Comparison of ENCODE assay signal across 8 mouse cellular contexts in genomic region chr15:78257326-78258050, GRCm38 (mm10). TPM values are rescaled to one million over a fixed set of nuclear protein-coding genes. Genes with fewer than 3 reads are reported as not detected.
A peak's percentile ranks its signal among the peaks of the same experiment; 100 is the strongest.
DNase-seq lines count a peak whose midpoint lies in the region; ATAC-seq and TF ChIP-seq lines count a peak whose summit lies in the region.
"Had no signal": no experiment of that assay in that cellular context is flagged by ENCODE, and none has a peak within 500 bp of the region (broad histone marks: within the 10 kb centered on the region; RNA-seq: fewer than 3 reads in every experiment).

No protein-coding gene starts in this region.

- TF ChIP-seq EP300 in ES-Bruce4 (IDR thresholded peaks at IDR 0.05; ENCODE audit: insufficient read depth, low read depth, low read length) = no peak

- peak; percentile 79 for DNase-seq in ZHBTc4 (ENCODE audit: low read depth, low spot score)
- peak; percentile 77 to 79 for DNase-seq in layer of hippocampus, postnatal 10 days (ENCODE audit: low spot score in 2 of 2)
- DNase-seq in lung, postnatal 25 days (ENCODE audit: low spot score) = peak; percentile 51
- DNase-seq in right cerebral cortex, postnatal 25 days = peak; percentile 46

- no peak overlapping the region for H3K4me3 ChIP-seq in ES-Bruce4 (ENCODE audit: low read depth, low read length)
- H3K4me3 ChIP-seq in cortical plate, adult 2 months (ENCODE audit: insufficient read depth, low read length) = no peak overlapping the region
- H3K4me3 ChIP-seq in heart, embryonic 12.5 days = no peak overlapping the region
- H3K4me3 ChIP-seq: limb, embryonic 13.5 days had no signal

- peak; percentile 23; the same call in 1 of the 2 replicates for ATAC-seq in heart, embryonic 12.5 days (ENCODE audit: insufficient number of reproducible peaks, low FRiP score)

- no peaks in the 10 kb centered on the region for H3K36me3 ChIP-seq in ES-Bruce4 (ENCODE audit: control insufficient read depth, insufficient read depth, low read length, poor library complexity, severe bottlenecking)
- H3K36me3 ChIP-seq in heart, embryonic 12.5 days = no peaks in the 10 kb centered on the region
- H3K36me3 ChIP-seq: limb, embryonic 13.5 days had no signal

- H3K9me3 ChIP-seq in ES-Bruce4 (replicated peaks; ENCODE audit: control insufficient read depth, insufficient read depth, low read length, poor library complexity, severe bottlenecking) = no peaks in the 10 kb centered on the region
- no peaks in the 10 kb centered on the region for H3K9me3 ChIP-seq in heart, embryonic 12.5 days (replicated peaks)
- H3K9me3 ChIP-seq: limb, embryonic 13.5 days had no signal

- TF ChIP-seq POLR2A in ES-Bruce4 (IDR thresholded peaks at IDR 0.05; ENCODE audit: insufficient read depth, low read length) = no peak
- no peak for TF ChIP-seq POLR2A in cortical plate, adult 2 months (IDR thresholded peaks at IDR 0.05; ENCODE audit: extremely low read depth, insufficient read depth, low read length)

- H3K27me3 ChIP-seq in ES-Bruce4 (ENCODE audit: control insufficient read depth, insufficient read depth, low read length, poor library complexity, severe bottlenecking) = no peaks in the 10 kb centered on the region
- H3K27me3 ChIP-seq in heart, embryonic 12.5 days (replicated peaks) = peaks cover 28% of the 10 kb centered on the region

- peak; percentile 61 for TF ChIP-seq CTCF in ES-Bruce4 (IDR thresholded peaks at IDR 0.05; ENCODE audit: low read depth, low read length)
- peak; percentile 97 for TF ChIP-seq CTCF in cortical plate, adult 2 months (IDR thresholded peaks at IDR 0.05; ENCODE audit: extremely low read depth, insufficient read depth, low read length)

- H3K4me1 ChIP-seq in ES-Bruce4 (ENCODE audit: control insufficient read depth, insufficient read depth, low read length) = no peaks in the 10 kb centered on the region
- H3K4me1 ChIP-seq in cortical plate, adult 2 months (ENCODE audit: control insufficient read depth, insufficient read depth, low read length) = no peaks in the 10 kb centered on the region
- H3K4me1 ChIP-seq in heart, embryonic 12.5 days (replicated peaks) = peaks cover 10% of the 10 kb centered on the region
- H3K4me1 ChIP-seq: limb, embryonic 13.5 days had no signal

- 33% methylated on average over 7 of the region's 7 CpGs for WGBS in heart, embryonic 12.5 days

- no peak overlapping the region for H3K9ac ChIP-seq in ES-Bruce4 (ENCODE audit: low read depth, poor library complexity, severe bottlenecking)
- no peak overlapping the region for H3K9ac ChIP-seq in heart, embryonic 12.5 days
- H3K9ac ChIP-seq: limb, embryonic 13.5 days had no signal

- no peak overlapping the region for H3K4me2 ChIP-seq in heart, embryonic 12.5 days
- H3K4me2 ChIP-seq: limb, embryonic 13.5 days had no signal

- no peak overlapping the region for H3K27ac ChIP-seq in ES-Bruce4 (ENCODE audit: insufficient read depth, low read length)
- H3K27ac ChIP-seq in cortical plate, adult 2 months (ENCODE audit: insufficient read depth, low read length) = no peak overlapping the region
- H3K27ac ChIP-seq in heart, embryonic 12.5 days (ENCODE audit: poor library complexity, severe bottlenecking) = 0 out of 2 replicates have a peak overlapping the region, but pooled peaks have one; percentile 45
- H3K27ac ChIP-seq: limb, embryonic 13.5 days had no signal

RNA-seq across cellular contexts. Expression of gene Ncf4, which starts 12.9 kb away (rescaled TPM):
- not detected in 2 replicates for polyA plus RNA-seq in ES-Bruce4 (2011; ENCODE audit: insufficient read depth, insufficient read length, low read depth, missing spikeins)
- polyA plus RNA-seq in cortical plate, adult 2 months (2012; rRNA removed) = 1.7 and 1.9 TPM in 2 replicates
- polyA plus RNA-seq in heart, embryonic 12.5 days (2016; fragmentation: Nextera tagmentation; extraction: Ambion mirVana) = 11.2 and 13.7 TPM in 2 replicates
- total RNA-seq in layer of hippocampus, postnatal 10 days (2021) = 1 to 10 TPM in 1 of 2 experiments, under 1 TPM in 1; 0.41 to 1.0 TPM

RNA-seq across cellular contexts. Expression of gene Csf2rb2, which starts 48.0 kb away (rescaled TPM):
- not detected in 2 replicates for polyA plus RNA-seq in ES-Bruce4 (2011; ENCODE audit: insufficient read depth, insufficient read length, low read depth, missing spikeins)
- polyA plus RNA-seq in cortical plate, adult 2 months (2012; rRNA removed) = 0.50 and 0.72 TPM in 2 replicates
- polyA plus RNA-seq in heart, embryonic 12.5 days (2016; fragmentation: Nextera tagmentation; extraction: Ambion mirVana) = 0.48 and 0.51 TPM in 2 replicates
- total RNA-seq in layer of hippocampus, postnatal 10 days (2021) = 1 to 10 TPM; 2.1 to 3.0 TPM

RNA-seq across cellular contexts. Expression of gene Pvalb, which starts 51.3 kb away (rescaled TPM):
- polyA plus RNA-seq in ES-Bruce4 (2011; ENCODE audit: insufficient read depth, insufficient read length, low read depth, missing spikeins) = not detected in 2 replicates
- 121 and 122 TPM in 2 replicates for polyA plus RNA-seq in cortical plate, adult 2 months (2012; rRNA removed)
- 0.21 and 0.49 TPM in 2 replicates for polyA plus RNA-seq in heart, embryonic 12.5 days (2016; fragmentation: Nextera tagmentation; extraction: Ambion mirVana)
- total RNA-seq in layer of hippocampus, postnatal 10 days (2021) = 1 to 10 TPM; 6.6 to 6.9 TPM

Comparison
In these comparisons a context has a peak if more than half of its experiments do, and no peak if none do; other contexts are left out.
1. RNA of gene Pvalb, which starts 51.3 kb away (polyA plus RNA-seq): 121 to 122 TPM in cortical plate, adult 2 months; 0.21 to 0.49 TPM in heart, embryonic 12.5 days and not detected in ES-Bruce4; every median in the first group is over 10 times any median in the second.
2. Peak in every context shown above with its lines, with median percentiles within 50 percentile points of each other: DNase-seq.